Mouse (Mus musculus) ES-CJ7 (cell line): ENCODE data around the gene Ikzf3.

ENCODE experiments used
- DNase-seq: peaks from one replicate; pipeline ENCODE4 v3.0.0; 2011; ENCODE audit warnings: low read depth, low spot score

Gene Ikzf3

DNA sequence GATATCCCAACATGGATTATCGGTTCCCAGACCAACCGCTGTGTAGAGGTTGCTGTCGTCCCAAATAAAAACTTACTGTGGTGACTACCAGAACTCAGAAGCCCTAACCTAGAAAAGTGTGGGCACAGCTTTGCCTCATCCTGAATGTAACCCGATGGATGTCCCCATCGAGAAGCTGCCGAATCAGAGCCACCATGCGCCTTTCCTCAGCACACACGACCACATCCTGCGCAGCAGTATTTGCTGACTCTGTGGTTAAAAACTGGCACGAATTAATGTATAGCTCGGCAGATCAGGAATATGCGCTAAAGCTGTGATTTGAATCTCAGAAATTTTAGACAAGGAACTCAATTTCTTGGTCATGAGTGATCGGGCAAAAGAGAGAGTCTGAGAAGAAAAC, 33.0 kb downstream of the Ikzf3 start:
- no peak for DNase-seq

DNA sequence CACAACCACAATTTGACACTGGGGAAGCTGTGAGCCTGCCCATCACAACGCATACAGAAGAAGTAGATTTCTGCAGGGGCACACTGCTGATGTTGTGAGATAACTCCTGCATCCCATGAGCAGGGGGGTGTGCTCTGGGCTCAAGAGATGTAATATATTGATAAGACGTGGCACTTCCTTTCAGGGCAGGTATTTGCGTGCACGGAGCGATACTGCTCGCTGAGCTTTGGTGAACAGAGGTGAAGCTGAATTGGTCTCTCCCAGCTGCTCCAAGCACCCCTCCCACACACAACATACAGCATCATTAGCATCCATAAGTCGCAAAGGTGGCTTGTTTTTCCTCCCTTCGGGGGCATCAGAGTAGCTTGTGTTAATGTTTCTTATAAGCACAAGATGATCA, 35.7 kb downstream of the Ikzf3 start:
- no peak for DNase-seq

DNA sequence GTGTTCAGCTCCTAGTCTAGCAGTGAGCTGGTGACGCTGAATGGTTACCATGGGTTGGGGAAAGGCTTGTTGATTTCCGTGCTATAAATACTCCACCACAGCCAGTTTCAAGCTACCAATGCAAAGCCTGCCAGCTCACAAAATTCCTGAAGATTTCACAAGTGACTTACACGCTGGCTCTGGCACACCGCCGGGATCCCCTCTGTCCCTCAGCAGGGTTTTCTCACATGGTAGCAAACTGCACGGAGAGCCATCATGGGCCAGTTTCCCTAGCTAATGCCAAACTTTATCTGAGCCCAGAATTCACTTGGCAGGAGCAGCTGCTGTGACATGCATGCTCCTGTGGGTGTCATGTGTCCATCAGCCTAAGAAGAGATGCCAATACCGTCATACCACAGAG, 36.4 kb downstream of the Ikzf3 start:
- no peak for DNase-seq

DNA sequence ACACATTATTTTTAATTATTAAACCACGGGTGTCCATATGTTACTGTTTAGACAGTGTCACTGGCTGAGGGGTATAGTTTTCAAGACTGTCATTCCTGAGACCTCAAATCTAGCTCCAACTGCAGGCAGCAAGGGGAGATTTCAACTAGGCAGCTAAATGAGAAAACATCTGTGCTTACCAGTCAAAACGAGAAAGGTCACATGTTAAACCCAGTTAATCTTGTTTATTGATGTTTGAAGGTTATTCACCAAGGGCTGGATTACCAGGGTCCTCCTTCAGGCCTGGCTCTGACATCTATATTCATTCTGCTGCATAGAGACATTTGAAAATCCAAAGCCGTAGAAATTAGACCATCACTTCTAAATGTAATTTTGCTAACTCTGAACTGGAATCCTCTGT, 40.9 kb downstream of the Ikzf3 start:
- no peak for DNase-seq

DNA sequence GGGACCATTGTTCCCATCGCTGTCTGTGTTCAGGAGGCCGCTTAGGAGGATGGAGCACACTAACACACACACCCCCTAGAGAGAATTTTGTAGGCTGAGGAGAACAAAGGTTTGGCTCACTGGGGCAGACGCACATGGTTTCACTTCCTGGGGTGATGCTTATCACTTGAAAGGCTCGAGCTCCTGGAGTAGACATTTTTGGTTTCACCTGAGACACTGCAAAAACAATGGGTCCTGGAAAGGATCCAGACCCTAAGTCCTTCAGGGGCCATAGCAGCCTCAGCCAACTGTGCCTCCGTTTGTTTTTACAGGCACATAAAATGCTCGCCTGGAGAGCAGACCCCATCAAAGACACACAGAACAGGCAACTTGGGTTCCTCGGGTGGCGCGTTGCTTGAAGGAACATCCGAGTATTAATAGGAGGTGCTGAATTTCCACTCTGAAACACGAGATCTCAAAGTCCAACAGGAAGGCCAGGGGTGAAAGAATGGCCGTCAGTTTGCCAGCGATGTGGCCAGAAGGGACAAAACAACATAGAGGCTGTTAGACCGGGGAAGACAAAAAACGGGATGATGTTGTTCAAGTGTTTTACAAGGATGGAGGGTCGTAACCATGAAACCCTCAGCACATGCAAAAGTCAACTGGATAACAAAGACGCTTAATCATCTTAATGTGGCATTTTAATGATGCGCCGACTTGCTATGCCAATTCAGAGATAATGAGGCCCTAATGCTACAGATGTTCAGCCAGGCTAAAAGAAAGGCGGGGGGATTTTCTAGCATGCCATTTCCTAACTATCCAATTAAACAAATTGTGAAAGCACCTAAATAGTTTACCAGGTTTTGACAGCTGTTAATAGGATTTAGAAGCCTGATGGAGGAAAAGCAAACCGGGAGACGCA, 48.2 kb downstream of the Ikzf3 start:
- peak; percentile 30 for DNase-seq

DNA sequence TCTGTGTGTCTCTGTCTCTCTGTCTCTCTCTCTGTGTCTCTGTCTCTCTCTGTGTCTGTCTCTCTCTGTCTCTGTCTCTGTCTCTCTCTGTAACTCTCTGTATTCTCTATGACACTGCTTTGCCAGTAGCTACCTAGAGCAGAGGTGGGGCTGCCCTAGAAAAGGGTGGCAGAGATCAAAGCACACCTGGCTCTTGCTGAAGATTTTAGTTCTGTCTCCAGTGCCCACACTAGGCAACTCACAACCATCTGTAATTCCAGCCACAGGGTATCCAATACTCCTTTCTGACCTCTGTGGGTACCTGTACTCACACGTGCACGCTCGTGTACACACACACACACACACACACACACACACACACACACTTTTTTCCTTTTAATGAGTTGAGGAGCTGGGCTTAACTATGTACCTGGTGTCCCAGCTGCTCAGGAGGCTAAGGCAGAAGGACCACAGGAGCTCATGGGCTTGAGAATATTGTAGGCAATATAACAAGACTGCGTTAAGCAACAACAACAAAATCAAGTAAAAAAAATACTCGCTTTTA, 50.6 kb downstream of the Ikzf3 start:
- no peak for DNase-seq

DNA sequence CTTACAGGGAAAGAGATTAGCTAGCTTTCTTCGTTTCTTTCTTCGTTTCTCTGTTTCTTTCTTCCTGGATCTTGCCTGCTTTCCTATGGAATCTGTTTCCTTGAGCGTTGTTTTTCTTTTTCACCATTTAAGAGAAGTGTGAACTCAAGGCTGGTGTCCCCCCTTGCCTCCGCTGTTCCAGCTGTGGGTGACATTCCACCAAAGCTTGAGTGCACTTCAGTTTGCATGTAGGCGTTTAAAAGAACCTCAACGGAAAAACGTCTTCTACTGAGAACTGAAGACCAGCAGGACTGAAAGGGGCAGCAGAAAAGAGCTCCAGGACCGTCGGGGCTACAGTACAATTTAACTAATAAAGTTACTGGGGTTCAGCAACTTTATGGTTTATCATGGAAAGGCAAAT, 52.4 kb downstream of the Ikzf3 start:
- no peak for DNase-seq

DNA sequence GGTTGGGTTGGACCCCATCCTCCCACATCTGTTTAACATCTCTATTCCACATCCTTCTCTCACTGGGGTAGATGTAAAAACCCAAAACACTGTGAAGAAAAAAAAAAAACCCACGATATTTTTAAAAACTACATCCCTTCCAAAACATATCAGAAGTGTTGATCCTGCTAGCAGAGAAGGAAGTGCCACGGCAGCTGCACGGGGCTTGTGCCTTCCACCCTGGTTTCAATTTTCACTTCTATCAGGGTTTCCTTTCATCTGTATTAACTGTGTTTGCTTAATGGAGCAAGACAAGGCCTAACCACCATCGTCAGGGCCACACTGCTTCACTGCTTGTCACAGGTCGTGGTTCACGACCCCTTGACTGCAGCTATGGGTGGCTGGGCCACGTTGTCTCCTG, 52.9 kb downstream of the Ikzf3 start:
- no peak for DNase-seq

DNA sequence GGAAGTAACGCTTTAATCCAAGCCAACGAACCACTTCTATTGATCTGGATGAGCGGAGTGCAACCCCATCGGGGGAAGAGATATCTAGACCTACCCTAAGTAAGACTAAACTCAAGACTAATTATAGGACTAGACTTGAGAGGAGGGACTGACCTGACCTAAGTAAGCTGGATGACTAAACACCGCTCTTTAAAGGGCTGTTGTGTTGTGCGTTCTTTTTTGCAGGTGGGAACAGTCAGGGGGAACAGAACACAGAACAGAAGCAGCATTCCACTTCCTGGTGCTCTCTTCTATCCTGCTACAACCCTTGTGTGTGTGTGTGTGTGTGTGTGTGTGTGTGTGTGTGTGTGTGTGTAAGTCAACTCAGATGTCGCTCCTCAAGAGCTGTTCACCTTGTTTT, 54.3 kb downstream of the Ikzf3 start:
- no peak for DNase-seq

DNA sequence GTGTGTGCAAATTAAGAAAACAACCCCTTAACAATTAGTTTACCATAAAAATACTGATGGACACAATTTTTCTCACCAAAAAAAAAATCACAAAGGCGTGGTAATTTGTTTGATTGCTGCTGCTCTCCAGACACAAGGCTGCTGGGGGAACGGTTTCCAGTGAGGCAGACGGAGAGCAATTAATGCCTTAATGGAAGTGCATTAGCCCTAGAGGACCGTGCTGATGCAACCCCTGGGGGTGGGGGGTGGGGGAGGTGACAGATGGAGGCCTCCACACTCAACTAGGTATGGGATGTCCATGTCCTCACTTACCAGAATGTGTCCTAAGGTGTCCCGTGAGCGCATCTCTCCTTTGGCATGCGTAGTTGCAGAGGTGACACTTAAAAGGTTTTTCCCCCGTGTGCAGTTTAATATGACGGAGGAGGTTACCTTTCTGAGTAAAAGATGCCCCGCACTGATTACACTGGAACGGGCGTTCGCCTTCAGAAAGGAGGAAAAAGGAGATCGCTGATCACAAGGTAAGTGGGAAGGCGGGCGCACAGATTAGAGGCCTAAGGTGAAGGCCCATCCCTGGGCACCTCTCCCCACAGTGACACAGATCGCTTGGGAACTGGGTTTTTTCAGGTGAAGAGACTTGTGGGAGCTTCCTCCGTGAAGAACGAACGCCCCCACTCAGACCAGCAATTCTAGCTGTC, 57.1 kb downstream of the Ikzf3 start:
- no peak for DNase-seq

DNA sequence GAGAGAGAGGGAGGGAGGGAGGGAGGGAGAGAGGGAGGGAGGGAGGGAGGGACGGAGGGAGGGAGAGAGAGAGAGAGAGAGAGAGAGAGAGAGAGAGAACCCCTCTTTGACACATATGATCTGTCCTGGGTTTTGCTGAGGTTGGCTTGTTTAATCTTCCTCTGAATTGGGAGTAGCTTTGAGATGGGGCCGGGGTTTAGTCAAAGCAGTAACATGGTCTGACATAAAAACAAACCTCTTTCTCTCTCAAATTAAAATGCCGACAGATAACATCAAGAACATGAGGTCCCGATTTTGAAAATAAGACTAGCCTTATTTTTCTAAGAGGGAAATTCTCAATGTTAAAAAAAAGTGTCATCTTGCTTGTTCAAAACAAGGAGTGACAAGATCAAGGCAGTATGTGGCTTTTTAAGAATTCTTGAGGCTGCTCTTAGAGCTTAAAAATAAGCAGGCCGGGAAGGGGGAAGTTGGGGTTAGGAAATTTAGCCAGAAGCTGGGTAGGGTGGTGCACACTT, 58.2 kb downstream of the Ikzf3 start:
- no peak for DNase-seq

DNA sequence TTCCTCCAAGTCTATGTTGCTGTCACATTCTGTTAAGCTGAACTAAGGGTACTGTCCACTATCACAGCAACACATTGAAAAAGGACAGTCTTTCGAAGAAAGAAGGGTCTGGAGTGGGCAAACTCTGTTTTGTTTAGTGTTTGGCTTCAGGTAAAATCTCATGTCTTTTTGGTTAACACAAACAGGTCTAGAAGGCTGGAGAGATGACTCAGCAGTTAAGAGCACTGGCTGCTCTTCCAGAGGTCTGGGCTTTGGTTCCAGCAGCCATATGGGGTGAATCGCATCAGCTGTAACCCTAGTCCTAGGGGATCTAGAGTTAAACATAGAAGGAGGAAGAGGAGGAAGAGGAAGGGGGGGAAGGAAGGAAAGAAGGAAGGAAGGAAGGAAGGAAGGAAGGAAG, 60.1 kb downstream of the Ikzf3 start:
- DNase-seq: no peak

DNA sequence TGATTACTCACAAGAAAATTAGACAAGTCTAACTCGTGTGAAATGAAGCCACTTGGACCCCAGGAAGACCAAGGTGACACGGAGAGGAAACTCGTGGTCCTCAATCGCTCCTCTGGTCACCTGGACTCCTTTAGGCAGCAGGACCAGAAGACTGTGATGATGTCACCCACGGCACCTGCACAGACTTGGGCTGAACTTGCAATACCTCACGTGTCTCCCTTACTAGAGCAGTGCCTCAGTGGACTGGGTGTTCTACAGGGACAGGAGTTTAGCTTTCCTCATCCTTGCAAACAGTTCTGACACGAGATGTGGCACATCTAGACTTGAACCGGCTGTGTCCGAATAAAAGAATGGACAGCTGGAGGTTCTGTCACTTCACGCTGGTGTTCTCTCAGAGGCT, 63.8 kb downstream of the Ikzf3 start:
- DNase-seq: no peak

DNA sequence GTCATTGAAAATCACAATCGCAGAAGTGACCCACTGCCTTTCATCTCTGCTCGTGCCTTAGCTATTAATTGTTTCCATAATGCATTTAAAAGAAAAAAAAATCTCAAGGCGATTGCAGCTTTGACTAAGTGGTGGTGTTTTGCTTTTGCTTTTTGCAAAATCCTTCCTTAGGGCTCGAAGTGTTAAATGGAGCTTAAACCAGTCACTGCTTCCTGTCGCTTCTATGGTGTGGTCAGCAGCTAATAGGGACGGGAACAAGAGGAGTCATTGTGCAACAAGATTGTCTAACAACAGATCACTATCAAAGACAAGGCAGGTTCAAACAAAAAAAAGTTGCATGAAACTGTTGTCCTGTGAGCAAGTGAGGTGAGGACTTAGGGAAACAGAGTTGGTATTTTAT, 64.6 kb downstream of the Ikzf3 start:
- DNase-seq: no peak

DNA sequence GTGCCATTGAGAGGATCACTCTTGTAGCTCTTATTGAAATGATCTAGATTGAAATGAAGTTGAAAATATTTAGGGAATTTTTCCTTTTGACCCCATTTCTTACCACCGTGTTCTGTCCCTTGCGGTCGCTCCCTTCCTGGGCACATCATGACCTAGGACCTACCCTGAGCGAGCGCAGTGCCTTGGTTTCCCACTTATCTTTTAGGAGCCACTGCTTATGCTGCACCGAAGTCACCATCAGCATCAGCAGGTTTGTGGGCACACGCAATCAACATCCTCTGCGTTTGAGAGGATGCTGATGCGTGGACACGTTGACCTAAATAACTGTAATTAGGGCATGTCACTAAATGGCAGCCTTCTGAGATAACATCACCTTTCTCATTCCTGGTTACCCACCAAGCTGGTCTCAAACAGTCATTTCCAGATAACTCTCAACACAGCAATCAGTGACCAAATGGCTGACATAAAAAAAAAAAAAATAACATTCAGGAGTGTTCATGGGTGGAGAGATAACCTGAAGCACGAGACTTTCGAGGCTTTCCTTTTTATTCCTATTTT, 65.8 kb downstream of the Ikzf3 start:
- no peak for DNase-seq

DNA sequence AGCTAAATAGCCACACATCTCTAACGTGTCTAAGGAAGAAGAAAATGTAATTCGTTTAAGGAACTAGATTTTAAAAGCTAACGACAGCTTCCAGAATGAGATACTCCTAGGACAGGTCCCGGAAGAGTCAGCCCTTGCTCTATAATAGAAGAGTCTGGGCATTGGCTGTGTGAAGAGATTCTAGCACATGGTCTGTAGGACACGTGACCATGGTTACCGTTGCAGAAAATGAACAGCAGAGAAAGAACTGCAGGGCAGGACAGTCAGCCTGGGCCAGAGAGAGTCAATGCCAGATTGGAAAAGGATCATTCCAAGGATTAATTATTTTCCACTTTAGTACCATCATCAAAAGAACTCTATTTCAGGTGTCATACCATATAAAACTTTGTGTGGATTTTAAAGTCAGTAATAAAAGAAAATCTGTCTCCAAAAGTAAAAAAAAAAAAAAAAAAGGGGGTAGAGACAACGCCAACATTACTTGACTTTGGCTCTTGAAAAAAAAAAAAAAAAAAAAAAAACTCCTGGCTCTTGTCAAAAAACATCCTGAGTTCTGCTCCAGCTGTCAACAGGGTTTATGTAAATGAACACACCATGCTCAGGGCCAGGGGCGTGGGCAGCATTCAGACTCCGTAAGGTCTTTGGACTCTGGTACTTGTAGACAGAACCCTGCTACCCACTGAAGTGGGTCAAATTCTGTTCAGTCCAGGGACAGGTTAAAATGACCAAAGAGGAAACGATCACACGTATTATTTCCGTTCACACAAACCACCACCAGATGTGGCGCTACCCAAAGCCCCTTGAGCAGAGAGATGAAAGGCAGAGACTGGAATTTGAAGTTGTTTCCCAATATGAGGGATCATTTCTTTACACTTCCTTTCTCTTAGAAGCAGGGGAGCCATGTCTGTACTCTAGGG, 66.5 kb downstream of the Ikzf3 start:
- DNase-seq: no peak

DNA sequence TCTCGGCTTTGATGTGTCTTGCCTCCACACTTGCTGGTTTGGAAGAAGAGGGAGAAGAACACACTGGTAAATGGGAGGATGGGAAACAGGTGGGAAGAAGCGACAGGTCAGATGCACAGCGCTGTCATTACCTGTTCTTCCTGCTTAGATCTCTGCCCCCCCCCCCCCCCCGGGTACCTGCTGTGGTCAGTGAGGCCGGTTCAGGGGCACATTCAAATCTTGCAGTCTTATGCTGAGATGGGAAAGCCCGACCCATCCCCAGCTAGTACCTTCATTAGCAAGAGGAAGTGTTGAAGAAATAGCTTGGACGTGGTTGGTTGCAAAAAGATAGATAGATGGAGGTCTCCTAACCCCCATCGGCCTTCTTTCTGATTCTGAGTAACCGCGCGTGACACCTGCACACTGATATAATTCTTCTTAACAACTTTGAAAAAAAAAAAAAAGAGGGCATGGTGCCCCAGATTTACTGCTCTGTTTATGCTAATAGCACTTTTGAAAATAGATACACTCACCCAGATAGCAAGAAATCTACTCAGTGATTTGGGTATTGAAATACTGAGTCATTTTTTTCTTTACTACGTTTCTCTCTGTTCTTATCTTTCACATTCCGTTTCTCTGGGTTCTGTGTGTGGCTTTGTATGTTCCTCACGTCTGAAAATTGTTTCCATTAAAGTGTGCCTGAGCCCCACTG, 68.7 kb downstream of the Ikzf3 start:
- DNase-seq: no peak

DNA sequence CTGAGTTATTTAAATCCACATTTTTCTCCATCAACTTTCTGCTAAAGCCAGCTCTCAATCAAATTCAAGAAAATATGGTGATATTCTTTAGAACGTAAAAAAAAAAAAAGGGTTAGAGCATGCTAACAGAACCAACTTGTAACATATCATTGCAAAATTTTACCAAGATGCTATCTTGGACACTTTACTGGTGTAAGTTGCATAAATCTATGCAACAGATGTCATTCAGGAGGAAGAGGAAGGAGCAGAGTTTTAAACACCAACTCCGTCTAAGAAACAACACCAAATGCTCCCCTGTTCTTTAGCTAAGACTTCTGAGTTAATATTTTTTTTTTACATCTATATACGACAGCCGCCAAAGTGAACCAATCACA, 69.4 kb downstream of the Ikzf3 start:
- DNase-seq: no peak

DNA sequence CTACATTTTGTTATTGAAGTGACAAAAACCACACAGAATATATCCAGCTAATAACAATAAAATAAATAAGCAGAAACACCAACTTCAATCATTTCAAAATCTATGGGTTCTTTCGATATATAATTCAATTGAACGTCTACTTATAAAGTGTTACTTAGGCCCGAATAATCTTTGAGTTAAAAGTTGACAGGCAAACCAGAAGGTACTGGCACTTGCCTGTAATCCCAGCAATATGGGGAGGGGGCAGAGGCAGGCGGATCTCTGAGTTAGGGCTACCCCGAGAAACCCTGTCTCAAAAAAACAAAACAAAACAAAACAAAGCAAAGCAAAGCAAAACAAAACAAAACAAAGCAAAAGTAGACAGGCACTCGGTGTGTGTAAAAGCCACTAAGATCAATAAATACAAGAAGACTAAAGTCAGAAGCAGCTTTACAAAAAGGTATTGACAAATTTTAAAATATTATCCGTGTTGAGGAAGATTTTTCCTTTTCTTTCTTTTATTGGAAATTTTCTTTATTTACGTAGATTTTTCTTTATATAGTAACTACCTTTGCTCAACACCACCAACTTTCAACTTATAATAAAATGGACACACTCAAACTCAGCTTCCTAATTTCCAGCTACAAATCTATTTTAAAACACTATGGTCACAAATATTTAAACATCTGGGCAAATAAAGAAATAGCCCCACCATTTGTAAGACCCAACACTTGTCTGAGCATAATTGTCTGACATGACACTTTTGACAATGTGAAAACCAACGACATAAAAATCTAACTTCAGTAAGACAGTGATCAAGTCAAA, 70.0 kb downstream of the Ikzf3 start:
- no peak for DNase-seq

DNA sequence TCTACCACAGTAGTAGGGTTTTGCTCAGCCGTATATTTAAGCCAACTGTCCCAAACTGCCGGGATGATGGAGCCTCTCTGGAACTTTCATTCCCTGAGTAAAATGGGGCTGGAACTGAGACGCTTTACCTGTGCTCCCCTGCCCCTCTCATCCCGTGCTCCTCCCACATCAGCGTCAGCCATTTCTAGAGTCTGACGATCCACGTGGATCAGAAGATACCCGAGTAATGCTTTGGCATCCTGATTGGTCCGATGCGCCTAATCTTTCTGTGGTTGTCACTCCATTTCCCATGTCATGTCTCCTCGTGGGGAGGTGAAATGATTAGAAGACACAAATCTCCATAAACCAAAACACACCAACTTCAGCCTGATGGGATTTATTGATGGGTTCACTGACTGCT, 70.9 kb downstream of the Ikzf3 start:
- DNase-seq: no peak
